ENCODE assay signal across 8 mouse cellular contexts in genomic region chr19:47016487-47016886, GRCm38 (mm10). TPM values are rescaled to one million over a fixed set of nuclear protein-coding genes. Genes with fewer than 3 reads are reported as not detected.
DNase-seq lines count a peak whose midpoint lies in the region; ATAC-seq lines count a peak whose summit lies in the region.

No protein-coding gene starts in this region.

- H3K4me1 ChIP-seq in intestine, embryonic 14.5 days (replicated peaks; ENCODE audit: control insufficient read depth, insufficient read depth, low read length): peaks cover 8% of the 10 kb centered on the region
- H3K4me1 ChIP-seq in intestine, embryonic 16.5 days (ENCODE audit: control insufficient read depth, insufficient read depth, low read length): peaks cover 13% of the 10 kb centered on the region
- peaks cover 6% of the 10 kb centered on the region; the same call in 1 of the 2 replicates for H3K4me1 ChIP-seq in embryonic facial prominence, embryonic 14.5 days (ENCODE audit: control insufficient read depth, insufficient read depth, low read length)
- peaks cover 34% of the 10 kb centered on the region for H3K4me1 ChIP-seq in hindbrain, embryonic 13.5 days (replicated peaks)

- peak; percentile 94 for DNase-seq in intestine, embryonic 14.5 days (ENCODE audit: low spot score)
- peak; percentile 89 for DNase-seq in ZHBTc4 (ENCODE audit: low read depth, low spot score)
- peak; percentile 93 for DNase-seq in embryonic facial prominence, embryonic 14.5 days (ENCODE audit: low spot score)
- DNase-seq in lung, postnatal 10 days: peak; percentile 88
- DNase-seq in ovary, postnatal 36 days (ENCODE audit: low spot score): peak; percentile 80
- DNase-seq in yolk sac, embryonic 10.5 days (ENCODE audit: low spot score): peak; percentile 61

- WGBS in intestine, embryonic 14.5 days: 0% methylated on average over 15 of the region's 15 CpGs
- WGBS in intestine, embryonic 16.5 days: under 1% methylated on average over 15 of the region's 15 CpGs
- WGBS in embryonic facial prominence, embryonic 14.5 days: 0% methylated on average over 10 of the region's 15 CpGs
- 1% methylated on average over 14 of the region's 15 CpGs for WGBS in hindbrain, embryonic 13.5 days

- no peak overlapping the region for H3K4me2 ChIP-seq in intestine, embryonic 14.5 days (ENCODE audit: low read length)
- H3K4me2 ChIP-seq in intestine, embryonic 16.5 days (ENCODE audit: low read depth, low read length): no peak overlapping the region
- no peak overlapping the region for H3K4me2 ChIP-seq in embryonic facial prominence, embryonic 14.5 days (ENCODE audit: low read depth, low read length)
- peak overlapping the region; percentile 82 for H3K4me2 ChIP-seq in hindbrain, embryonic 13.5 days

- H3K36me3 ChIP-seq in intestine, embryonic 14.5 days (ENCODE audit: control insufficient read depth, insufficient read depth, low read length): no peaks in the 10 kb centered on the region
- no peaks in the 10 kb centered on the region for H3K36me3 ChIP-seq in intestine, embryonic 16.5 days (ENCODE audit: control insufficient read depth, insufficient read depth, low read length)
- H3K36me3 ChIP-seq in embryonic facial prominence, embryonic 14.5 days (ENCODE audit: control insufficient read depth, insufficient read depth, low read length): no peaks in the 10 kb centered on the region
- peaks cover 17% of the 10 kb centered on the region for H3K36me3 ChIP-seq in hindbrain, embryonic 13.5 days

- H3K27me3 ChIP-seq in intestine, embryonic 14.5 days (replicated peaks; ENCODE audit: control insufficient read depth, insufficient read depth, low read length): peaks cover 60% of the 10 kb centered on the region
- peaks cover 51% of the 10 kb centered on the region for H3K27me3 ChIP-seq in intestine, embryonic 16.5 days (replicated peaks; ENCODE audit: control insufficient read depth, insufficient read depth, low read length)
- H3K27me3 ChIP-seq in embryonic facial prominence, embryonic 14.5 days (replicated peaks; ENCODE audit: control insufficient read depth, insufficient read depth, low read length): peaks cover 60% of the 10 kb centered on the region
- H3K27me3 ChIP-seq in hindbrain, embryonic 13.5 days: peaks cover 29% of the 10 kb centered on the region

- no peaks in the 10 kb centered on the region for H3K9me3 ChIP-seq in intestine, embryonic 14.5 days (ENCODE audit: control insufficient read depth, low read length)
- no peaks in the 10 kb centered on the region for H3K9me3 ChIP-seq in intestine, embryonic 16.5 days (ENCODE audit: control insufficient read depth, low read length)
- no peaks in the 10 kb centered on the region for H3K9me3 ChIP-seq in embryonic facial prominence, embryonic 14.5 days (ENCODE audit: control insufficient read depth, low read length)
- no peaks in the 10 kb centered on the region for H3K9me3 ChIP-seq in hindbrain, embryonic 13.5 days

- no peak for ATAC-seq in intestine, embryonic 14.5 days (replicated peaks; ENCODE audit: low FRiP score, low TSS enrichment, low read depth)
- no peak for ATAC-seq in intestine, embryonic 16.5 days
- no peak for ATAC-seq in embryonic facial prominence, embryonic 14.5 days (ENCODE audit: low read depth)
- no peak for ATAC-seq in hindbrain, embryonic 13.5 days (ENCODE audit: low FRiP score)

- no peak overlapping the region for H3K9ac ChIP-seq in intestine, embryonic 14.5 days (ENCODE audit: low read length)
- H3K9ac ChIP-seq in intestine, embryonic 16.5 days (ENCODE audit: low read depth, low read length): no peak overlapping the region
- H3K9ac ChIP-seq in embryonic facial prominence, embryonic 14.5 days (ENCODE audit: low read depth, low read length): no peak overlapping the region
- H3K9ac ChIP-seq in hindbrain, embryonic 13.5 days: peak overlapping the region; percentile 98

- no peak overlapping the region for H3K27ac ChIP-seq in intestine, embryonic 14.5 days (ENCODE audit: low read depth)
- H3K27ac ChIP-seq in intestine, embryonic 16.5 days (ENCODE audit: low read length): no peak overlapping the region
- H3K27ac ChIP-seq in embryonic facial prominence, embryonic 14.5 days (replicated peaks; ENCODE audit: low read depth, low read length): no peak overlapping the region
- H3K27ac ChIP-seq in hindbrain, embryonic 13.5 days: peak overlapping the region; percentile 98

- no peak overlapping the region for H3K4me3 ChIP-seq in intestine, embryonic 14.5 days (ENCODE audit: low read depth, low read length)
- no peak overlapping the region for H3K4me3 ChIP-seq in intestine, embryonic 16.5 days (ENCODE audit: low read length)
- H3K4me3 ChIP-seq in embryonic facial prominence, embryonic 14.5 days (ENCODE audit: low read depth, low read length): peak overlapping the region; percentile 1; the same call in 1 of the 2 replicates
- peak overlapping the region; percentile 91 for H3K4me3 ChIP-seq in hindbrain, embryonic 13.5 days

RNA-seq across cellular contexts. Expression of gene Nt5c2, which starts 1.5 kb away (rescaled TPM):
- 55.1 and 64.1 TPM in 2 replicates for polyA plus RNA-seq in intestine, embryonic 14.5 days (2014; fragmentation: Nextera tagmentation; extraction: Ambion mirVana)
- polyA plus RNA-seq in intestine, embryonic 16.5 days (2015; fragmentation: Nextera tagmentation; extraction: Ambion mirVana): 37.6 and 45.3 TPM in 2 replicates
- polyA plus RNA-seq in embryonic facial prominence, embryonic 14.5 days (2014; fragmentation: Nextera tagmentation; extraction: Ambion mirVana): 65.6 and 66.3 TPM in 2 replicates
- 93.2 and 98.1 TPM in 2 replicates for polyA plus RNA-seq in hindbrain, embryonic 13.5 days (2015; fragmentation: Nextera tagmentation; extraction: Ambion mirVana)

RNA-seq across cellular contexts. Expression of gene Ina, which starts 2.0 kb away (rescaled TPM):
- 18.3 and 19.2 TPM in 2 replicates for polyA plus RNA-seq in intestine, embryonic 14.5 days (2014; fragmentation: Nextera tagmentation; extraction: Ambion mirVana)
- polyA plus RNA-seq in intestine, embryonic 16.5 days (2015; fragmentation: Nextera tagmentation; extraction: Ambion mirVana): 5.6 and 7.9 TPM in 2 replicates
- polyA plus RNA-seq in embryonic facial prominence, embryonic 14.5 days (2014; fragmentation: Nextera tagmentation; extraction: Ambion mirVana): 17.6 and 17.9 TPM in 2 replicates
- 684 and 706 TPM in 2 replicates for polyA plus RNA-seq in hindbrain, embryonic 13.5 days (2015; fragmentation: Nextera tagmentation; extraction: Ambion mirVana)

RNA-seq across cellular contexts. Expression of gene Pcgf6, which starts 34.2 kb away (rescaled TPM):
- polyA plus RNA-seq in intestine, embryonic 14.5 days (2014; fragmentation: Nextera tagmentation; extraction: Ambion mirVana): 31.1 and 33.4 TPM in 2 replicates
- polyA plus RNA-seq in intestine, embryonic 16.5 days (2015; fragmentation: Nextera tagmentation; extraction: Ambion mirVana): 16.1 and 16.7 TPM in 2 replicates
- polyA plus RNA-seq in embryonic facial prominence, embryonic 14.5 days (2014; fragmentation: Nextera tagmentation; extraction: Ambion mirVana): 13.9 and 17.8 TPM in 2 replicates
- polyA plus RNA-seq in hindbrain, embryonic 13.5 days (2015; fragmentation: Nextera tagmentation; extraction: Ambion mirVana): 31.1 and 31.2 TPM in 2 replicates

RNA-seq across cellular contexts. Expression of gene Taf5, which starts 51.1 kb away (rescaled TPM):
- polyA plus RNA-seq in intestine, embryonic 14.5 days (2014; fragmentation: Nextera tagmentation; extraction: Ambion mirVana): 8.3 and 8.8 TPM in 2 replicates
- polyA plus RNA-seq in intestine, embryonic 16.5 days (2015; fragmentation: Nextera tagmentation; extraction: Ambion mirVana): 3.6 and 3.8 TPM in 2 replicates
- polyA plus RNA-seq in embryonic facial prominence, embryonic 14.5 days (2014; fragmentation: Nextera tagmentation; extraction: Ambion mirVana): 6.6 and 7.7 TPM in 2 replicates
- polyA plus RNA-seq in hindbrain, embryonic 13.5 days (2015; fragmentation: Nextera tagmentation; extraction: Ambion mirVana): 6.0 and 6.9 TPM in 2 replicates

Comparison
In these comparisons a context has a peak if more than half of its experiments do, and no peak if none do; other contexts are left out.
1. H3K4me3 ChIP-seq: peak in embryonic facial prominence, embryonic 14.5 days (single experiment) and hindbrain, embryonic 13.5 days (single experiment); none in intestine, embryonic 14.5 days (single experiment) and intestine, embryonic 16.5 days (single experiment).
2. RNA of gene Ina, which starts 2.0 kb away (polyA plus RNA-seq): 684 to 706 TPM in hindbrain, embryonic 13.5 days; 18.3 to 19.2 TPM in intestine, embryonic 14.5 days, 17.6 to 17.9 TPM in embryonic facial prominence, embryonic 14.5 days and 5.6 to 7.9 TPM in intestine, embryonic 16.5 days; every median in the first group is over 10 times any median in the second.
3. Peak in every context shown above with its lines, with median percentiles within 50 percentile points of each other: DNase-seq.